Mouse (Mus musculus) thymus, postnatal 0 days (tissue): ENCODE measurements around the gene Asic2. TPM values are rescaled to one million over a fixed set of nuclear protein-coding genes. Genes with fewer than 3 reads are reported as not detected.

Source experiments
- DNase-seq: peaks from one replicate; pipeline ENCODE4 v3.0.0-alpha.2; 2015; ENCODE audit warnings: low spot score
- polyA plus RNA-seq: library from polyadenylated mRNA; unstranded; fragments of >200 nt; fragmentation: Nextera tagmentation; extraction: Ambion mirVana; gene quantifications from 2 replicates; pipeline ENCODE4 v1.2.1, GENCODE M21; 2015

Gene Asic2
- polyA plus RNA-seq, 1 experiment from 2014 or later = not detected

GRCm38 (mm10) chr11:80946163-80946562, 1022.1 kb downstream of the Asic2 start:
- no peak for DNase-seq

GRCm38 (mm10) chr11:80923286-80923951, 1044.8 kb downstream of the Asic2 start:
- DNase-seq = no peak

DNA sequence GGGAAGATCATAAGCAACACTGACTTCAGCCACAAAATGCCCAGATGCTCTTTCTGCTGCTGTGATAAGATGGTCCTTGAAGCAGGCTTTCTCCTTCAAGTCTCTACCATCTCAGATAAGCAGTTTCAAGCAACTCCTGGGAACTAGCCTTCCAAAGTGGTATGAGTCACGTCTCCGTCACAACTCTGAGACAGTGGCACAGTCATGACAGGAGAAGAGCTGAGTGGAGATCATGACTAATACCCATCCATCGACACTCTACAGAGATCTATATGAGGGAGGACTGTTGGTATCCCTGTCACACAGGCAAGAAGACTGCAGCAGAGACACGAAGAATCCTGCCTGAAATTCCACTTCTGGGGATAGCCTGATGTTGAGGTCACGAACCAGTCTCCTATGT, 1049.9 kb downstream of the Asic2 start:
- no peak for DNase-seq

DNA sequence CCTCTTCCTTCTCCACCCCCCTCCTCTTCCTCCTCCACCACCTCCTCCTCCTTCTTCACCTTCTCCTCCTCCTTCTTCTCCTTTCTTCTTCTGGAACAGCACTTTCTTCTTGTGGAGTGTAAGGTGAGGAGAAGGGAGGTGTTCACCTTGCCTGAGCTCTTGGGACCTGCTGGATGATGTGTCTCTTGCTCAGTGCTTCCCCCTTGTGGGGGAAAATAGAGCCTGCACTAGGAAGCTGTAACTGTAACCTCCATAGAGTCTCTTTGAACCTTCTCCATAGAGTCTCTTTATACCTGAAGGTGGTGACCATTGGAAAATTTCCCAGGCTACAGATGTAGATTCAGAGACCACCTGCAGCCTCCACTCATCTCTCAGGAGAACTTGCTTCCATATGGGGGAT, 1050.6 kb downstream of the Asic2 start:
- DNase-seq = peak; percentile 7

- no peak for DNase-seq
Measured at GRCm38 (mm10) chr11:80913408-80914024, 1054.7 kb downstream of the Asic2 start.

DNA sequence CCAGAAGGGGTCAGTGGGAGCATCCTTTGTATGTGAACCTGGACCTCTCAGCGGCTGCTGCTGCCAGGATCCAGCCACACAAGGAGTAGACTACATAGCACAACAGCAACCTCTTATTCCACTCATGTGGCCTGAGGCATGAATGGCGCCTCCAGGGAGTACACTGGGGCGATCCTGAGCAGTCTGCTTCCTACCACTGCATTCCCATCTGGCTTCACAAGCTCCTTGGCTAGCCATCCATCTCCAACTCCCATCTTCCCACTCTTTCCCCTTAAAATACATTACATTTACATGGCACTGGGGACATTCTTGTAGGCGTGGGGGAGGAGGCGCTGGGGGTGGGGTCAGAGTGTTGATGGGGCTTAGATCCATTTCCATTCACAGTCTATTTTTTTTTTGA, 1055.5 kb downstream of the Asic2 start:
- no peak for DNase-seq

DNA sequence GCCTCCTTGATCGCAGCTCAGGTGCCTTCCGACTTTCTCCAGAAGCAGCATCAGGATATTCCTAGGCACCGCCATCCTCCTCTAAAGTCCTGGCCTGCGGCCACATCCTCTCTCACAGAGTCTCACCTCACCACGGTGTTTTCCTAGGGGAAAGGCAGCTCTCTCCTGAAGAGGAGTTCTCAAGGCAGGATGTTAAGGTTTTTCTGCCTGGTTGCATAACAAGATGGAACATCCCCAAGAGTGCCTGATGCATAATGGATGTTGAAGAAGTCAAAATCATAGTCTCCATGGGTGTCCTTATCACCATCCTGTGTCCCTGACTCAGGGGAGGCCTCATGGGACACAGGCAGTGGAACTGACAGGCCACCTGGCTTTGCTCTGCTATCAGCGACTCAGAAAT, 1060.4 kb downstream of the Asic2 start:
- no peak for DNase-seq

- DNase-seq = no peak
Measured at GRCm38 (mm10) chr11:80906456-80906855, 1061.8 kb downstream of the Asic2 start.

GRCm38 (mm10) chr11:80904559-80904958, 1063.7 kb downstream of the Asic2 start:
- no peak for DNase-seq

- no peak for DNase-seq
Measured at GRCm38 (mm10) chr11:80903426-80903825, 1064.8 kb downstream of the Asic2 start.

- no peak for DNase-seq
Measured at GRCm38 (mm10) chr11:80902664-80903063, 1065.6 kb downstream of the Asic2 start.

DNA sequence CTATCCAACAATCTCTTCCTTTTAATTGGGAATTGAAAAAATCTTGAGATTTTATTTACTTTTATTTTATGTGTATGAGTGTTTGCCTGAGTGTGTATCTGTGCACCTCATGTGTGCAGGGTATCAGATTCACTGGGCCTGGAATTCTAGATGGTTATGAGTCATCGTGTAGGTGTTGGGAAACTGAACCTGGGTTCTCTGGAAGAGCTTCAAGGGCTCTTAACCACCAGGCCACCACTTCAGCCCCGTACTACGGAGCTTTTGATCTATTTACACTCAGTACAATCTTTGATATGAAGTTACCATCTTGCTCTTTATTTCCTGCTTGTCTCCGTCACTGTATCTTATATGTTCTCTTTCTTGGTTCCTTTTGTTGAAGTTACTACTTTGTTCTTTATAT, 1067.7 kb downstream of the Asic2 start:
- DNase-seq = no peak

GRCm38 (mm10) chr11:80895853-80896252, 1072.4 kb downstream of the Asic2 start:
- DNase-seq = no peak

DNA sequence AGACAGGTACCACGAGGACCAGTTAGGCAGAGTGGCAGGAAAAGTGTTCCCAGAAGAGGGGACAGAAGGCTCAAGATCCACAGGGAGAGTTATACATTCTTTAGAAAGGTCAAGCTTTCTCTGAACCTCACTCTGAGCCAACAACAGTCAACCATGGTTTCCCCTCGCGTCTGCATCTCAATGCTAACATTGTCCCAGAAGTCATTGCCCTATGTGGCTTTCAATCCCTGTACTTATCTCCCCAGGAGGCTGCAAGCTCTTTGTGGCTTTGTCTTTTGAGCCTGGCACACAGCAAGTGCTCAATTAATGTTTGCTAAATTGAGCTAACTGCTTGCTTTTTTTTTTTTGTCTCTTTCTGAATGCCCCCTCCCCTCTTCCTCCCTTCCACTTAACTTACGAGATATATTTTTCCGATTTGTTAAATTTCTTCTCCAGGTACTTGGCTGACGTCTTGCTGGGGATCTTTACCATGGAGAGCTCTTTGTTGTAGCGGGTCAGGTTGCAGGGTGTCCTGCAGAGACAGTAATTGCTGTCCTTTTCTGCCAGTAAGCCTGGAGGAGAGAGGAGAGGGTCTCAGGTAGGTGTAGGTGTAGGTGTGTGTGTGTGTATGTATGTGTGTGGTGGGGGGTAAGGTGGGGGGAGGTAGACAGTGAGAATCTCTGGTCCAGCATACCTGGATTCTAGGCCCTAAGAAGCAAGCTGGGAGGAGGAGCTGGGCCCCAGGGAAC, 1078.8 kb downstream of the Asic2 start:
- DNase-seq = no peak

DNA sequence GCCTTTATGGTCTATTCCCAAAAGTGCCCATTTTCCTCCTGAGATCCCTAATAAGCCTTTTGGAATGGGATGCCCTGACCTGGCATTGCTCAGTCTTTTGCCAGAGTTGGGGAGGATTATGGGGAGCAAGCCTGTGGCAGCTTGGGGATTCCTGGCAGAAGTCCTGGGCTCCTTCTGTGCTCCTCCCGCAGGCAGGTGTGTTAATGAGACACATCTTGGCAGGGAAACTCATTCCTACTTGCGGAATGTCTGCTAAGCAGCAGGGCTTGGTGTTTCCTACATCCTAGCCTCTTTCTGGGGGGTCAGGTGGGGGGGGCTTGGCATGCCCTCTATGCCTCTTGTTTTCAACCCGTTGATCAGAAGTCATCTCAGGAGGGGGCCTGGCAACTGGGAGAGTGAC, 1081.2 kb downstream of the Asic2 start:
- DNase-seq = no peak

- no peak for DNase-seq
Measured at GRCm38 (mm10) chr11:80886365-80886764, 1081.9 kb downstream of the Asic2 start.

DNA sequence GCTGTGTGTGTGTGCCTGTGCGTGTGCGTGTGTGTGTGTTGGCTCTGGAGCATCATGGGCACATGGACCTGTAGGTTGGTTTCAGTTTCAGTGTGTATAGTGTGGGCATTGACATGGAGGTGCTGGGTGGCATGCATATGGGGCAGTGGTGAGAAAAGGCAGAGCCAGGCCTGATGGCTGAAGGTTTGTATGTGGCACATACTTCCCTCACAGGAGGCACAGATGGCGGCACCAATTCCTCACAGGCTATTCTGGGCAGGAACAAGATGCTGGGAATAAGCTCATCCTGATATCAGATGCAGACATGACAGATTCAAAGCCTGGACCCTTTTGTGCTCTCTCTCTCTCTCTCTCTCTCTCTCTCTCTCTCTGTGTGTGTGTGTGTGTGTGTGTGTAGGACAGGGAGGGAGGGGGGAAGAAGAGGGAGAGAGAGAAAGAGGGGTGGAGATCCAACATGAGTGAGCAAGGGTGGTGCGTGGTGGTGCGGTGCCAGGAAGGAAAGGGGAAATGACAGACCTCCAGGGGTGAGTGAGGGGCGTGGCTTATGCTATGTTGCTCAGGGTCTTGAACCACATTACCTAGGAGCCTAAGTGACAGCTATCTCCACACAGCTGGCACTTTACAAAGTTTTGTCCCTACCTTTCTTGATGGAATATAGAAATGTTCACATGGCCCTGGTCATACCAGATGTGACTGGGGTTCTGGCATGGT, 1083.6 kb downstream of the Asic2 start:
- DNase-seq = no peak

GRCm38 (mm10) chr11:80882229-80882810, 1085.9 kb downstream of the Asic2 start:
- DNase-seq = no peak

DNA sequence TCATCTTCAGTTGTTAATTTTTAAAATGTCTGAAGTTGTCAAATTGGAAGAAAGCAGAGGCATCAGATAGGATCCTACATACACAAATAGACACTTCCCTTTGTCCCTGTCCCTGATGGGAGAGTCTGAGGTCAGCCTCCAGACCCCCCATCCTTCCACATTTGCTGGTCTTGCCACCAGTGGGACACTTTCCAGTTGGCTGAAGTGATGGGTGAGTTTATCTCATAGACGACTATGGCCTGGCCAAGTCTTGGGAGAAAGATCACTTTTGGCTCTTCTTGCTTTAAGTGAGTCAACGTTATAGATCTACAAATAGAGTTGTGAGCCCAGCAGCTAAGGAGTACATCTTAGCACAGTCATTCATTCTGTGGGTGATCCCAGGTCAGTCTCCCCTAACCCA, 1090.2 kb downstream of the Asic2 start:
- no peak for DNase-seq

- no peak for DNase-seq
Measured at GRCm38 (mm10) chr11:80877131-80877651, 1091.1 kb downstream of the Asic2 start.
